Mouse (Mus musculus) heart, embryonic 14.5 days (tissue): ENCODE data around the gene Adamts18. TPM values are rescaled to one million over a fixed set of nuclear protein-coding genes. Genes with fewer than 3 reads are reported as not detected.
"Not testable (repeated sequence)": the region's sequence is repeated elsewhere in the genome, so short reads cannot be mapped to it uniquely, and the experiment has no call there.

Experiments used
- ATAC-seq: fragments of 200-750 bp; cut with Nextera tagmentation; 2 replicates; pipeline ENCODE4 v1.8.0; 2017; ENCODE audit warnings: low read depth, moderate TSS enrichment; ENCODE audit not compliant: insufficient number of reproducible peaks, insufficient read depth, low FRiP score
- H3K27ac ChIP-seq, 2 experiments: fragments of 200-500 bp in 1 of 2; fragments of 300-500 bp in 1 of 2; sonication (generic) in 1 of 2; replicated peaks in 1 of 2; 2 replicates each; pipeline ENCODE4 v1.5.1; 2012 to 2014; ENCODE audit warnings: low read depth in 2 of 2, low read length in 2 of 2, control low read depth in 1 of 2, mild to moderate bottlenecking in 1 of 2, mixed read lengths in 1 of 2; ENCODE audit not compliant: control insufficient read depth in 1 of 2, insufficient read depth in 1 of 2
- H3K27me3 ChIP-seq: fragments of 300-500 bp; sonication (generic); 2 replicates; pipeline ENCODE4 v1.6.1; 2014; ENCODE audit warnings: mild to moderate bottlenecking, low read length, control low read depth; ENCODE audit not compliant: control insufficient read depth, insufficient read depth
- H3K36me3 ChIP-seq: fragments of 300-500 bp; sonication (generic); 2 replicates; pipeline ENCODE4 v1.6.1; 2014; ENCODE audit warnings: mild to moderate bottlenecking, control low read depth, low read length, mixed read lengths; ENCODE audit not compliant: control insufficient read depth, insufficient read depth
- H3K4me1 ChIP-seq, 2 experiments: fragments of 200-500 bp in 1 of 2; fragments of 300-500 bp in 1 of 2; sonication (generic) in 1 of 2; 2 replicates each; pipeline ENCODE4 v1.6.1; 2012 to 2014; ENCODE audit warnings: low read length in 2 of 2, control low read depth in 1 of 2, mixed read lengths in 1 of 2; ENCODE audit not compliant: control insufficient read depth in 2 of 2, insufficient read depth in 2 of 2
- H3K4me2 ChIP-seq: fragments of 300-500 bp; sonication (generic); 2 replicates; pipeline ENCODE4 v1.6.1; 2014; ENCODE audit warnings: mild to moderate bottlenecking, low read length
- H3K4me3 ChIP-seq, 2 experiments: fragments of 200-500 bp in 1 of 2; fragments of 300-500 bp in 1 of 2; sonication (generic) in 1 of 2; 2 replicates each; pipeline ENCODE4 v1.5.1; 2012 to 2014; ENCODE audit warnings: low read length in 2 of 2, mild to moderate bottlenecking in 2 of 2, control low read depth in 1 of 2, low read depth in 1 of 2, moderate library complexity in 1 of 2; ENCODE audit not compliant: control insufficient read depth in 1 of 2, insufficient read depth in 1 of 2
- H3K9ac ChIP-seq: fragments of 300-500 bp; sonication (generic); 2 replicates; pipeline ENCODE4 v1.6.1; 2014; ENCODE audit warnings: mild to moderate bottlenecking, low read length
- H3K9me3 ChIP-seq: fragments of 300-500 bp; sonication (generic); 2 replicates; pipeline ENCODE4 v1.6.1; 2016; ENCODE audit warnings: low read length, control low read depth; ENCODE audit not compliant: control insufficient read depth
- WGBS: fragments of 180-500 bp; shearing (Covaris S2); extraction: QIAGEN DNeasy Blood & Tissue Kit; methylation state at CpG from one replicate; pipeline ENCODE4 v1.1.7; 2014; 5-methylcytosine and 5-hydroxymethylcytosine counted together
- polyA plus RNA-seq: library from polyadenylated mRNA; unstranded; fragments of >200 nt; fragmentation: Nextera tagmentation; extraction: Ambion mirVana; gene quantifications from 2 replicates; pipeline ENCODE4 v1.2.1, GENCODE M21; 2014

The Adamts18 gene
- polyA plus RNA-seq, 1 experiment from 2014 or later: 0.42 TPM

GRCm38 (mm10) chr8:113809929-113810328 is 38.6 kb downstream of the Adamts18 start:
- Histone ChIP-seq H3K9ac (no peak overlapping the region), H3K9me3 (no peaks in the 10 kb centered on the region), H3K4me3 (no peak overlapping the region), H3K27ac (no peak overlapping the region), H3K4me1 (no peaks in the 10 kb centered on the region), H3K27me3 (no peaks in the 10 kb centered on the region), H3K36me3 (no peaks in the 10 kb centered on the region), H3K4me2 (no peak overlapping the region)
- ATAC-seq: no peak
- WGBS: 81% methylated on average over 5 of the region's 5 CpGs

DNA sequence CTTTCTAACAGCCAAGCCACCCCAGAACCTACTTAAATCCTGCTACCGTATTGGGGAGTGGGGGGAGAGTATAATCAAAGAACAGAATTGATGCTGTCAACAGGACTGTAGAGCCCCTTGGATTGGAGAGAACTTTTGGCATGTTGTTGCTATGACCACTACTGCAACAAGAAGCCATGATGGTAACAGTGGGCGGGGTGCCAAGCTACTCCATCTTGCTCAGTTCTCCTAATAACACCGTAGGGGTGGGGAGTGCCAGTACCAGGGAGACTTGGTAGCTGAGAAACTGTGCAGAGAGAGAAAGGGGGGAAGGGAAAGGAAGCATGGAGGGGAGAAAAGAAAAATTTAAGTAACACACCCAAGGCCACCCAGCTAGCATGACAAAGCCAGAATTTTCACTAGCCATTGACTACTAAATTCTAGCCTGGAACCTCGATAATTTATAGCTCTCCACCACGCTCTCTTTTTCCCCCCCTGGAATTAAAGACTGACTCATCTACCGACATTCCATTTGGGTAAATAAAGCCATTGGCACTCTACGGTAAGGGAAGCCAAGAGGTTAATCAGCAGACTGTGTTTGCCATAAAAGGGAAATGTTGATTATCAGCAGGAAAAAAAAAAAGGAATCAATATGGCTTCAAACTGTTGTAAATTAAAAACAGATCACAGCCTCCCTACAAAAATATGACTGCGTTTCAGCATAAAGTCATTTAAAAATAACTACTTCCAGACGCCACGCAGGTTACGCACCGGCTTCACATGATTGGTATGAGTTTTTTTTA is 44.5 kb downstream of the Adamts18 start:
- no peak overlapping the region for H3K4me3 ChIP-seq
- H3K27me3 ChIP-seq: no peaks in the 10 kb centered on the region
- ATAC-seq: no peak
- H3K27ac ChIP-seq: no peak overlapping the region
- H3K4me2 ChIP-seq: no peak overlapping the region
- no peaks in the 10 kb centered on the region for H3K36me3 ChIP-seq
- H3K9ac ChIP-seq: no peak overlapping the region
- H3K4me1 ChIP-seq: no peaks in the 10 kb centered on the region
- WGBS: 81% methylated on average over 12 of the region's 12 CpGs
- no peaks in the 10 kb centered on the region for H3K9me3 ChIP-seq

- no peak for ATAC-seq
- 78% methylated on average over 5 of the region's 5 CpGs for WGBS
Measured at GRCm38 (mm10) chr8:113801551-113801950, 47.0 kb downstream of the Adamts18 start.

GRCm38 (mm10) chr8:113800556-113800955 is 48.0 kb downstream of the Adamts18 start:
- H3K4me2 ChIP-seq, H3K9me3 ChIP-seq, ATAC-seq, H3K4me1 ChIP-seq, H3K36me3 ChIP-seq, H3K27me3 ChIP-seq, H3K4me3 ChIP-seq, H3K27ac ChIP-seq, H3K9ac ChIP-seq: not testable (repeated sequence)
- WGBS: 91% methylated on average over 5 of the region's 5 CpGs

More at GRCm38 (mm10) chr8:113801551-113801950, 47.0 kb downstream of the Adamts18 start:
- no peaks in the 10 kb centered on the region for H3K36me3 ChIP-seq
- no peak overlapping the region for H3K27ac ChIP-seq
- H3K4me1 ChIP-seq: no peaks in the 10 kb centered on the region
- H3K9me3 ChIP-seq: no peaks in the 10 kb centered on the region
- H3K27me3 ChIP-seq: no peaks in the 10 kb centered on the region
- no peak overlapping the region for H3K4me3 ChIP-seq
- no peak overlapping the region for H3K4me2 ChIP-seq
- no peak overlapping the region for H3K9ac ChIP-seq

DNA sequence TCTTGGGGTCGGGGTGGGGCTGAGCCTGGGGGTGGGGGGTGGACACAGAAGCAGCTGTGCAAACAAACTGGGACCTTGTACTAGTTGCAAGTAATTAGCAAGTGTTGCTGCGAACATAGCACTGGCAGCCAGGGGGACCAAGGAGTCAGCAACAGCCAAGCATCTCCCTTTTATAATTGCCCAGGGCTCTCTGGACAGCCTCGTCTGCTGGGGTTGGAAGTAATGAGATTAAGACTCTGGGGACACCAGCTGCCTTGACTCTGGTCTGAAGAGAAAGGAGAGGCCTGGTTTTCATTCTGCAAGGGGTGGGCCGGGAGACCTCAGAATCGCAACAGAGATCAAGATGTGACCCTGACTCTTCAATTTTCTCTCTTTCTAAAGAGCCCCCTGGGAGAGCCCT is 49.0 kb downstream of the Adamts18 start:
- WGBS: 38% methylated on average over 5 of the region's 5 CpGs
- Histone ChIP-seq H3K27ac (no peak overlapping the region), H3K36me3 (no peaks in the 10 kb centered on the region), H3K4me1 (no peaks in the 10 kb centered on the region), H3K4me3 (no peak overlapping the region), H3K9ac (no peak overlapping the region), H3K9me3 (no peaks in the 10 kb centered on the region), H3K4me2 (no peak overlapping the region), H3K27me3 (no peaks in the 10 kb centered on the region)
- no peak for ATAC-seq

GRCm38 (mm10) chr8:113791856-113792255 is 56.7 kb downstream of the Adamts18 start:
- H3K4me1 ChIP-seq: no peaks in the 10 kb centered on the region

GRCm38 (mm10) chr8:113791061-113791460 is 57.5 kb downstream of the Adamts18 start:
- no peak overlapping the region for H3K4me2 ChIP-seq
- no peaks in the 10 kb centered on the region for H3K36me3 ChIP-seq
- no peaks in the 10 kb centered on the region for H3K27me3 ChIP-seq
- H3K4me1 ChIP-seq: no peaks in the 10 kb centered on the region
- no peak overlapping the region for H3K4me3 ChIP-seq
- H3K9me3 ChIP-seq: no peaks in the 10 kb centered on the region
- 68% methylated on average over 3 of the region's 3 CpGs for WGBS
- H3K27ac ChIP-seq: no peak overlapping the region
- no peak overlapping the region for H3K9ac ChIP-seq
- no peak for ATAC-seq

More at GRCm38 (mm10) chr8:113791856-113792255, 56.7 kb downstream of the Adamts18 start:
- ATAC-seq: no peak
- Histone ChIP-seq H3K4me2 (no peak overlapping the region), H3K27ac (no peak overlapping the region), H3K36me3 (no peaks in the 10 kb centered on the region), H3K9me3 (no peaks in the 10 kb centered on the region), H3K27me3 (no peaks in the 10 kb centered on the region), H3K4me3 (no peak overlapping the region), H3K9ac (no peak overlapping the region)
- 75% methylated on average over 13 of the region's 13 CpGs for WGBS

GRCm38 (mm10) chr8:113783711-113784110 is 64.8 kb downstream of the Adamts18 start:
- Histone ChIP-seq H3K9ac (no peak overlapping the region), H3K27me3 (no peaks in the 10 kb centered on the region), H3K27ac (no peak overlapping the region), H3K4me1 (no peaks in the 10 kb centered on the region), H3K9me3 (no peaks in the 10 kb centered on the region), H3K4me3 (no peak overlapping the region), H3K4me2 (no peak overlapping the region), H3K36me3 (no peaks in the 10 kb centered on the region)
- 81% methylated on average over 3 of the region's 3 CpGs for WGBS
- no peak for ATAC-seq
